Mouse (Mus musculus) stomach, embryonic 14.5 days (tissue): ENCODE results near the gene Paqr7. TPM values are rescaled to one million over a fixed set of nuclear protein-coding genes. Genes with fewer than 3 reads are reported as not detected.
A peak's percentile ranks its signal among the peaks of the same experiment; 100 is the strongest.

Source experiments
- ATAC-seq: fragments of 200-750 bp; cut with Nextera tagmentation; 2 replicates; pipeline ENCODE4 v1.8.0; 2017; ENCODE audit warnings: low read depth, moderate TSS enrichment; ENCODE audit not compliant: insufficient number of reproducible peaks, insufficient read depth, low FRiP score
- H3K27ac ChIP-seq: fragments of 300-500 bp; sonication (generic); 2 replicates; pipeline ENCODE4 v1.5.1; 2014; ENCODE audit warnings: mild to moderate bottlenecking, low read length, moderate library complexity, mixed read lengths
- H3K27me3 ChIP-seq: fragments of 300-500 bp; sonication (generic); 2 replicates; pipeline ENCODE4 v1.6.1; 2014; ENCODE audit warnings: low read length, control low read depth, mixed read lengths; ENCODE audit not compliant: control insufficient read depth, insufficient read depth
- H3K36me3 ChIP-seq: fragments of 300-500 bp; sonication (generic); 2 replicates; pipeline ENCODE4 v1.6.1; 2014; ENCODE audit warnings: mild to moderate bottlenecking, control low read depth, low read length, moderate library complexity, mixed read lengths; ENCODE audit not compliant: control insufficient read depth, insufficient read depth
- H3K4me1 ChIP-seq: fragments of 300-500 bp; sonication (generic); 2 replicates; pipeline ENCODE4 v1.6.1; 2014; ENCODE audit warnings: low read length, control low read depth, mixed read lengths; ENCODE audit not compliant: control insufficient read depth, insufficient read depth
- H3K4me2 ChIP-seq: fragments of 300-500 bp; sonication (generic); replicated peaks from 2 replicates; pipeline ENCODE4 v1.6.1; 2014; ENCODE audit warnings: low read depth, low read length, control low read depth
- H3K4me3 ChIP-seq: fragments of 300-500 bp; sonication (generic); 2 replicates; pipeline ENCODE4 v1.5.1; 2014; ENCODE audit warnings: low read depth, low read length, control low read depth
- H3K9ac ChIP-seq: fragments of 300-500 bp; sonication (generic); replicated peaks from 2 replicates; pipeline ENCODE4 v1.6.1; 2014; ENCODE audit warnings: low read depth, mild to moderate bottlenecking, control low read depth, low read length, moderate library complexity, mixed read lengths
- H3K9me3 ChIP-seq: fragments of 300-500 bp; sonication (generic); 2 replicates; pipeline ENCODE4 v1.6.1; 2016; ENCODE audit warnings: low read depth, low read length, control low read depth; ENCODE audit not compliant: control insufficient read depth
- WGBS: fragments of 180-500 bp; shearing (Covaris S2); extraction: QIAGEN DNeasy Blood & Tissue Kit; methylation state at CpG from one replicate; pipeline ENCODE4 v1.1.7; 2014; 5-methylcytosine and 5-hydroxymethylcytosine counted together
- polyA plus RNA-seq: library from polyadenylated mRNA; unstranded; fragments of >200 nt; fragmentation: Nextera tagmentation; extraction: Ambion mirVana; gene quantifications from 2 replicates; pipeline ENCODE4 v1.2.1, GENCODE M21; 2014

Paqr7 gene
- polyA plus RNA-seq, 1 experiment from 2014 or later = 2.3 TPM

DNA sequence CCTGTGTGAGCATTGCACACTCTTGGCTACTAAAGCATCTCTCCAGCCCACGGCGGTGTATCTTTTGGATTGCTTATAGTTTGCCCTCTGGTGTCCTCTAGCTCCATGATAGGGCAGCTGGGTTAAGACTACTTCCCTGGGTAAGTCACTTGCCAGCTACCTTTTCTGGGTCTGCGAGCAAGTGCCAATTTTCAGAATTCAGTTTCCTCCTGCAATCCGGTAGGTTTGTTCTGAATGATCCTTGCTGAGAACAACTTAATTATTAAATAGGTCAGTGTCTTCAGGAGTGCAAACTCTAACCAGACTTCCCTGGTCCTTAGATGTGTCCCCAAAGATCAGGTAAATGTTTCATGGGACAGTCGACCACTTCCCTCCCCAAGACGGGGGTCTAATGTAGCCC lies 4.6 kb downstream of the Paqr7 start:
- Histone ChIP-seq H3K4me1 (peaks cover 14% of the 10 kb centered on the region; the same call in 1 of the 2 replicates), H3K4me2 (no peak overlapping the region), H3K9ac (no peak overlapping the region), H3K9me3 (no peaks in the 10 kb centered on the region), H3K27ac (no peak overlapping the region), H3K36me3 (no peaks in the 10 kb centered on the region), H3K27me3 (no peaks in the 10 kb centered on the region), H3K4me3 (no peak overlapping the region)
- WGBS = 90% methylated on average over 6 of the region's 6 CpGs
- no peak for ATAC-seq

DNA sequence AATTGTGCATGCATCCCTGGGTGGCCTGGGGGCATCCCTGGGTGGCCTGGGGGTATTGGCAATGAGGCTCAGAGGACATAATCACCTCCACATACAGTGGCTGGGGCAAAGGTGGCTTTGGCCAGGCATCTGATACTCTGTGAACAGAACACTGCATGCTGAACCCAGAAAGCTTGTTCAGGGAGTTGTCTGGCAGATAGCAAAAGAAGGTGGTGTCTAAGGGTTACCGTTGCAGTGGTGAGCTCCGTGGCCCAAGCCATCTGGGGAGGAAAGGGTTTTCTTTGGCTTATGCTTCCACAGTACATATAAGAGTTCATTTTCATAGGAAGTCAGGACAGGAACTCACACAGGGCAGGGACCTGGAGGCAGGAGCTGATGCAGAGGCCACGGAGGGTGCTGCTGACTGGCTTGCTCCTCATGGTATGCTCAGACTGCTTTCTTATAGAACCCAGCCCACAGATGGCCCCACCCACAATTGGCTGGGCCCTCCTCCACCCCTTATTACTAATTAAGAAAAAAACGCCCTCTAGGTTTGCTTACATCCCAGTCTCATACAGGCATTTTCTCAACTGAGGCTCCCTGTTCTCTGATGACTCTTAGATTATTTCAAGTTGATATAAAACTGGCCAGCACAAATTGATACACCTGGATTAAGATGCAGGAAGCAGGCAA lies 7.3 kb downstream of the Paqr7 start:
- no peak for ATAC-seq
- Histone ChIP-seq H3K4me1 (no peaks in the 10 kb centered on the region), H3K27me3 (no peaks in the 10 kb centered on the region), H3K9ac (no peak overlapping the region), H3K4me3 (no peak overlapping the region), H3K27ac (no peak overlapping the region), H3K4me2 (no peak overlapping the region), H3K9me3 (no peaks in the 10 kb centered on the region), H3K36me3 (no peaks in the 10 kb centered on the region)
- 79% methylated on average over 4 of the region's 4 CpGs for WGBS

DNA sequence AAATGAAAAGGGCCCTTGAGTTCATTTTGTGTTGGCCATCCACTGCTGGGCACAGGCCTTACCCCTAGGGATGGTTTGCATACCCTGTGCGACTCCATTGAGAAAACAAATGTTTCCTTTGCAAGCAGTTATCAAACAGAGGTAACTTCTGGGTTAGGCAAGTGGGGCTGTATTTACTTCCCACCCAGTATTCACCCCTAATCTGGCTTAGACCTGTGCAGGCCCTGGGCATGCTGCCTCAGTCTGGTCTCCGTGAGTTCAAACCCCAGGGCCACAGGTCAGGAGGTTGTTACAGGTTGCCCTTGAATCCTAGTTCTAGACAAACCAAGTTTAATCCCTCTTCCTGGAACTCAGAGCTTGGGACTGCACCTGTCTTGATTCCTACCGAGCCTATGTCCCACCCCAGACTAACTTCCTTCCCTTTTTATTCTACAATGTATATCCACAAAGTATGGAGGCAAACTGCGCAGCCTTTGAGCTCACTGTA lies 8.8 kb downstream of the Paqr7 start:
- no peaks in the 10 kb centered on the region for H3K27me3 ChIP-seq
- H3K36me3 ChIP-seq = no peaks in the 10 kb centered on the region
- H3K4me2 ChIP-seq = no peak overlapping the region
- H3K4me3 ChIP-seq = no peak overlapping the region
- H3K4me1 ChIP-seq = no peaks in the 10 kb centered on the region
- no peak overlapping the region for H3K27ac ChIP-seq
- no peak for ATAC-seq
- no peak overlapping the region for H3K9ac ChIP-seq
- H3K9me3 ChIP-seq = no peaks in the 10 kb centered on the region
- WGBS = 84% methylated on average over 4 of the region's 4 CpGs

DNA sequence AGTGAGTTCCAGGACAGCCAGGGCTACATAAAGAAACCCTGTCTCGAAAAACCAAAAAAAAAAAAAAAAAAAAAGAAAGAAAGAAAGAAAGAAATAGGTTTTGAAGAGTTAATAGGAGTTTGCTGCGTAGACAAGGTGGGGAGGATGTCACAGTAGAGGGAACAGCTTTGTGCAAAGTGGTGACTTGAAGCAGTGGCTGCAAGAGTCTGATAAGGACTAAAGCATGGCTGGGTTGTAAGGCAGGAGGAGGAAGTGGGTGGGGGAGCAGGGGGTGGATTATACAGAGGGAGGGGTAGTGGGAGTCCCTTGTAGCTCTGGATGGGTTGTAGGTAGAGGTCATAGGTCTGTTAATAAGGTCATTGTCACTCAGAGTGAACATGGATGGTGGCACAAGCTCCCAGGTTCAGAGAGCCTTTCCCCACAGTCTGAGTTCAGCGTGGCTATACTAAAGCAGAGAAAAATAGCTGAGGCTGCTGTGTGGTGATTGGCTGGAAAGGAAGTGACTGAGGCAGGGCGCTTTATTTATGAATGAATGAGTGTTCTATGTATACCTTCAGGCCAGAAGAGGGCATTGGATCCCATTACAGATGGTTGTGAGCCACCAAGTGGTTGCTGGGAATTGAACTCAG lies 9.6 kb downstream of the Paqr7 start:
- H3K4me2 ChIP-seq = no peak overlapping the region
- ATAC-seq = no peak
- no peaks in the 10 kb centered on the region for H3K4me1 ChIP-seq
- no peaks in the 10 kb centered on the region for H3K36me3 ChIP-seq
- H3K4me3 ChIP-seq = no peak overlapping the region
- no peak overlapping the region for H3K9ac ChIP-seq
- WGBS = 83% methylated on average over 3 of the region's 4 CpGs
- H3K9me3 ChIP-seq = no peaks in the 10 kb centered on the region
- H3K27me3 ChIP-seq = no peaks in the 10 kb centered on the region
- no peak overlapping the region for H3K27ac ChIP-seq

DNA sequence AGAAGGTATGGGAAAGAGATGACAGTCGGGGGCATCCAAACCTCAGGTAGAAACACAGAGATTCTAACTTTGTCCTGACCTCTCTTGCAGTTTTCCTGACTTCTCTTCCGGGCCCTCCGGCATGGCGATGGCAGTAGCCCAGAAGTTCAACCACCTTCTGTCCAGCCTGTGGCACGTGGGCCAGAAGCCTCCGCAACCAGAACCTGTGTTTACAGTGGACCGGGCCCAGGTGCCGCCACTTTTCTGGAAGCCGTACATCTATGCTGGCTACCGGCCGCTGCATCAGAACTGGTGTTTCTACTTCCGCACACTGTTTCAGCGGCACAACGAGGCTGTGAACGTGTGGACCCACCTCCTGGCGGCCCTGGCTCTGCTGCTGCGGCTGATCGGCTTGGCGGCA lies 10.2 kb downstream of the Paqr7 start:
- Histone ChIP-seq H3K27me3 (no peaks in the 10 kb centered on the region), H3K9ac (no peak overlapping the region), H3K4me1 (no peaks in the 10 kb centered on the region), H3K4me3 (no peak overlapping the region), H3K36me3 (no peaks in the 10 kb centered on the region), H3K27ac (no peak overlapping the region), H3K9me3 (no peaks in the 10 kb centered on the region), H3K4me2 (no peak overlapping the region)
- ATAC-seq = no peak
- WGBS = 81% methylated on average over 19 of the region's 19 CpGs

DNA sequence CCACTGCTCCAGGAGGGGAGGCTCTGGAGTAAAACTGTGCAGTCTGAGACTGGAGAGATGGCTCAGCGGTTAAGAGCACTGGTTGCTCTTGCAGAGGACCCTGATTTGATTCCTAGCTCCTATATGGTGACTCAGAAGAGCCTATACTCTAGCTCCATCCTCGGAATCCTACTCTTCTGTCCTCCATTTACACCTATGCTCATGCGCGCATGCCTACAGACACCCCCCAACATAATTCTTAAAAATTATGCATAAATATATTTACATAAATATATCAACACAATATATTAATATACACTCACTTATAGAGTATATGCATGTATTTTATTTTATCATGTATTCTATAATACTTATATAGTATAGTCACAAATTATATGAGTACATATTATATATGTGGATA lies 13.9 kb downstream of the Paqr7 start:
- no peaks in the 10 kb centered on the region for H3K36me3 ChIP-seq
- H3K9ac ChIP-seq = no peak overlapping the region
- no peaks in the 10 kb centered on the region for H3K27me3 ChIP-seq
- H3K4me1 ChIP-seq = peaks cover 6% of the 10 kb centered on the region; the same call in 1 of the 2 replicates
- WGBS = 77% methylated on average over 4 of the region's 4 CpGs
- H3K4me3 ChIP-seq = no peak overlapping the region
- H3K9me3 ChIP-seq = no peaks in the 10 kb centered on the region
- H3K4me2 ChIP-seq = peak overlapping the region; percentile 85; the same call in 1 of the 2 replicates
- peak; percentile 12; the same call in 1 of the 2 replicates for ATAC-seq
- no peak overlapping the region for H3K27ac ChIP-seq

DNA sequence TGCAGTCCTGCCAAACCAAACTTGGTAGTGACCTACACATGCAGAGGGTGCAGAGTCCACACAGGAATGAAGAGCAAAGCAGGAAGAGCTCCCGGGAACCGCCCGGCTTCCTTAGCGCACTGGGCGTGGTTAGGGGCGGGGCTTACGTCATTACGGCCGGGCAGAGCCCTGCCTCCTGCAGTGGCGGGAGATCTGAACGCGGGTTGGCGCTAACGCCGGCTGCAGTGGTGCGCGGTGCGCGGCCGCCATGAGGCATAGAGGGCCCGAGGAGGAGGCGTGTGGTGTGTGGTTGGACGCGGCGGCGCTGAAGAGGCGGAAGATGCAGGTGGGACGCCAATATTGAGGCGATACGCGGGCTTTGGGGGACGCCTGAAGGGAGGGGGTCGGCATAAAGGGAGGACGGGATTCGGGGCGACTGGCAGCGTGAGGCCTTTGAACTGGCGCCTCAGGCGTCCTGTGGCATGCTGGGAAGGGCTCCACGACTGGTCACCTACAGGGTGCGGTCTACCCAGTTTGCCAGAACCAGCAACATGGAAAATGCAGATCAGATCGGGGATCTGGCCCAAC lies 14.4 kb downstream of the Paqr7 start, which contains the start of gene Aunip:
Gene Aunip, plus strand, starts transcription at position 155 of the 567 bp plus-strand sequence.
- H3K27me3 ChIP-seq = no peaks in the 10 kb centered on the region
- no peaks in the 10 kb centered on the region for H3K9me3 ChIP-seq
- 1% methylated on average over 42 of the region's 42 CpGs for WGBS
- peak within 1 kb of the TSS; percentile 85 for H3K4me2 ChIP-seq
- H3K36me3 ChIP-seq = no peaks in the 10 kb centered on the region
- no peak within 1 kb of the TSS for H3K27ac ChIP-seq
- H3K4me1 ChIP-seq = peaks cover 6% of the 10 kb centered on the region; the same call in 1 of the 2 replicates
- peak; percentile 94 for ATAC-seq
- peak within 1 kb of the TSS; percentile 60 for H3K4me3 ChIP-seq
- H3K9ac ChIP-seq = peak within 1 kb of the TSS; percentile 38; the same call in 1 of the 2 replicates

DNA sequence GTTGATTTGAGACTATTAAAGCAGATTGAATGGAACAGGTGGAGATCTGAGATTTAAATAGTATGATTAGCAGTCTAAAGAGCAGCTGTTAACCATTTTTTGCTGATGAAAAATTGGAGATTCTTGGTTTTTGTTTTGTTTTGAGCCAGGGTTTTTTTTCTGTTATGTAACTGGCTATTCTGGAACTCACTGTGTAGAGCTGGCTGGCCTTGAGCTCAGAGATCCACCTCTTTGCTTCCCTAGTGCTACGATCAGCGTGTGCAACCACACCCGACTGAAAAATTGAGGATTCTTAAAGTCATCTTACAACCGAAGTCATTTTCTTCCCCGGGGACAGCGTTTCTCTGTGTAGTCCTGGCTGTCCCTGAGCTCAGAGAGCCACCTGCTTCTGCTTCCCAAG lies 15.2 kb downstream of the Paqr7 start:
- Histone ChIP-seq H3K4me2 (peak overlapping the region; percentile 85), H3K4me3 (peak overlapping the region; percentile 60), H3K4me1 (peaks cover 6% of the 10 kb centered on the region; the same call in 1 of the 2 replicates), H3K9me3 (no peaks in the 10 kb centered on the region), H3K27ac (no peak overlapping the region), H3K9ac (peak overlapping the region; percentile 38; the same call in 1 of the 2 replicates), H3K36me3 (no peaks in the 10 kb centered on the region), H3K27me3 (no peaks in the 10 kb centered on the region)
- ATAC-seq = no peak
- 72% methylated on average over 6 of the region's 6 CpGs for WGBS
